ENCODE assay signal across 21 mouse cellular contexts in the genomic region with DNA sequence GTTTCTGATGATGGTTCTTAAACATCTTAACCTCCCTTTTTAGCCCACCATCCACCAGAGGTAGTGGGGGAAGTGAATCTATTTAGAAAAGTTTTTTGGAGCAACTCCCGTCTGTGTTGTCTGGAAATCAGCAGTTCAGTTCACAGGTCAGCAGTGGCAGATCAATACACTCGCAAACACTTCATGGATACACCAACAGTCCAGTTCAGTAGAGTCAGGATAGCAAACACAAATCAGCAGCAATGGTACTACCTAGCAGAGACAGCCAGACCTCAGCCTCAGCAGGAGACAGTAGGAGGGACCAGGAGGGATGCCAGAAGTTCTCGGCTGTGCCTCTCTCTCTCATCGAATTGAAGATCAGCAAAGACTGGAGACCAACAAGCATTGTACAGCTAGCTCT. TPM values are rescaled to one million over a fixed set of nuclear protein-coding genes. Genes with fewer than 3 reads are reported as not detected.
"Had no signal": no experiment of that assay in that cellular context is flagged by ENCODE, and none has a peak within 500 bp of the region (broad histone marks: within the 10 kb centered on the region; RNA-seq: fewer than 3 reads in every experiment).

No protein-coding gene starts in this region.

- H3K27ac ChIP-seq: liver, embryonic 14.5 days; lung, embryonic 15.5 days; midbrain, embryonic 10.5 days; midbrain, embryonic 12.5 days; neural tube, embryonic 13.5 days; neural tube, embryonic 15.5 days had no signal

- H3K36me3 ChIP-seq: lung, embryonic 15.5 days; midbrain, embryonic 10.5 days; midbrain, embryonic 12.5 days; neural tube, embryonic 13.5 days; neural tube, embryonic 15.5 days had no signal

- H3K27me3 ChIP-seq: lung, embryonic 15.5 days; midbrain, embryonic 12.5 days; neural tube, embryonic 13.5 days; neural tube, embryonic 15.5 days had no signal

- DNase-seq: lung, adult 2 months; lung, postnatal 14 days; midbrain, embryonic 14.5 days; retina, postnatal 1 day; right cerebral cortex, adult 18-20 months; right cerebral cortex, postnatal 25 days; thymus, adult 18-20 months; thymus, postnatal 14 days; thymus, postnatal 36 days had no signal

- H3K9me3 ChIP-seq: lung, embryonic 15.5 days; midbrain, embryonic 10.5 days; midbrain, embryonic 12.5 days; neural tube, embryonic 13.5 days; neural tube, embryonic 15.5 days had no signal

- ATAC-seq: lung, postnatal 0 days; midbrain, embryonic 16.5 days had no signal

- H3K4me3 ChIP-seq: lung, embryonic 15.5 days; midbrain, embryonic 10.5 days; midbrain, embryonic 12.5 days; myocyte; neural tube, embryonic 13.5 days; neural tube, embryonic 15.5 days had no signal

- H3K9ac ChIP-seq: liver, embryonic 14.5 days; lung, embryonic 15.5 days; midbrain, embryonic 12.5 days; neural tube, embryonic 13.5 days; neural tube, embryonic 15.5 days had no signal

- H3K4me2 ChIP-seq: lung, embryonic 15.5 days; midbrain, embryonic 12.5 days; neural tube, embryonic 13.5 days; neural tube, embryonic 15.5 days had no signal

RNA-seq across cellular contexts. Expression of gene Ttc39d, which starts 35.3 kb away (rescaled TPM):
- total RNA-seq: megakaryocyte-erythroid progenitor cell, adult 5-6 weeks had no signal
- polyA plus RNA-seq: neural tube, embryonic 11.5 days; neural tube, embryonic 13.5 days; stomach, embryonic 14.5 days had no signal
